Mouse (Mus musculus): ENCODE results near the gene Myrfl.

GRCm38 (mm10) chr10:116916581-116916980 lies 19.9 kb upstream of the Myrfl start:
- TF ChIP-seq CTCF (IDR thresholded peaks at IDR 0.05; ENCODE audit: control insufficient read depth, insufficient read depth, insufficient read length), result no peak
- TF ChIP-seq USF1 (IDR thresholded peaks at IDR 0.05; ENCODE audit: low read depth), result no peak
- no peak for TF ChIP-seq MYOD1 (IDR thresholded peaks at IDR 0.05; ENCODE audit: control insufficient read depth, insufficient read length, low read depth)
- no peak for TF ChIP-seq CEBPB (IDR thresholded peaks at IDR 0.05; ENCODE audit: low read depth)
- TF ChIP-seq MAX (IDR thresholded peaks at IDR 0.05), result no peak
- TF ChIP-seq FOSL1 (IDR thresholded peaks at IDR 0.05; ENCODE audit: insufficient read depth, low read length, poor library complexity, severe bottlenecking), result no peak

All from C2C12 (cell line).